Mouse (Mus musculus): Measurements from ENCODE around the gene Cisd1.

DNA sequence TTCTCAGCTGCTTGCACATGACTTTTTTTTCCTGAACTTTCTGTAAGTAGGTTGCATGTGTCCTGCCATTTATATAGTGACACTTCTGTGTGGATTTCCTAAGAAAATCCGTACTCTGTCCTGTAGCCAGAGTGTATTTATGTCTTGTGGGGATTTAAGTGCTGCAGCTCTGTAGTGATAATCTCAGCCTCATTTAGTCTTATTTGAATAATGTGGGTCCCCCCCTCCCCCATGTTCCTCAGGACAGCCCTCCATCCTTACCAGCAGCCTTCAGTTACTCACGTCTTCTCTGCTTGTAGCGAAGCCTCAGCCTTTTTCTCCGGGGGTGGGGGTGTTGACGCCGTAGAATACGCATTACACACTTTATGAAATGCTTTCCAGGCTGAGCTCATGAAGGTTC, 6.5 kb upstream of the Cisd1 start:
- TF ChIP-seq CTCF (IDR thresholded peaks at IDR 0.05; ENCODE audit: low read depth): no peak
- no peak for TF ChIP-seq EP300 (IDR thresholded peaks at IDR 0.05; ENCODE audit: low read depth)

All from liver, embryonic 14.5 days (tissue).